Mouse (Mus musculus) bone marrow, adult 2 months (tissue): ENCODE measurements at regions not wholly inside any gene's neighbourhood (a gene's known extent, or its start where the extent isn't known, plus 50 kb on each side); places are given as distances from the start of the nearest gene placed in this dataset.

Experiments
- CTCF ChIP-seq: fragments of 200-500 bp; IDR thresholded peaks from 2 replicates; pipeline ENCODE4 v1.5.1; 2011; ENCODE audit warnings: low read length, control low read depth; ENCODE audit not compliant: control insufficient read depth, insufficient read depth
- POLR2A ChIP-seq: fragments of 200-500 bp; IDR thresholded peaks from 2 replicates; pipeline ENCODE4 v1.6.1; 2011; ENCODE audit warnings: low read depth, mild to moderate bottlenecking, control low read depth, low read length, borderline replicate concordance; ENCODE audit not compliant: control insufficient read depth

GRCm38 (mm10) chr12:25427911-25428642 is 331.1 kb upstream of the Id2 start:
- TF ChIP-seq POLR2A (no peak), CTCF (no peak)
